9 mouse cellular contexts compared by ENCODE assay signal in genomic region chr5:149566957-149567356, GRCm38 (mm10). TPM values are rescaled to one million over a fixed set of nuclear protein-coding genes. Genes with fewer than 3 reads are reported as not detected.
DNase-seq lines count a peak whose midpoint lies in the region; TF ChIP-seq lines count a peak whose summit lies in the region.
"Had no signal": no experiment of that assay in that cellular context is flagged by ENCODE, and none has a peak within 500 bp of the region (broad histone marks: within the 10 kb centered on the region; RNA-seq: fewer than 3 reads in every experiment).

No protein-coding gene starts in this region.

- intact Hi-C loops in left cerebral cortex, postnatal 14 days (cut with DNase I) = no loop called here

- no peak overlapping the region for H3K4me3 ChIP-seq in cerebellum, adult 2 months (replicated peaks; ENCODE audit: insufficient read depth, low read depth, low read length)
- H3K4me3 ChIP-seq: midbrain, embryonic 10.5 days had no signal

- H3K27ac ChIP-seq in cerebellum, adult 2 months (ENCODE audit: insufficient read depth, low read length) = peak overlapping the region; percentile 49; the same call in 1 of the 2 replicates
- H3K27ac ChIP-seq: midbrain, embryonic 10.5 days had no signal

- 39% methylated on average over 5 of the region's 5 CpGs for WGBS in cerebellum, adult 2 months

- no peak for TF ChIP-seq POLR2A in cerebellum, adult 2 months (IDR thresholded peaks at IDR 0.05; ENCODE audit: borderline replicate concordance, insufficient read depth, low read length)

- no peaks in the 10 kb centered on the region for H3K27me3 ChIP-seq in cerebellum, adult 2 months (ENCODE audit: control insufficient read depth, insufficient read depth, low read length)

- H3K4me1 ChIP-seq in cerebellum, adult 2 months (ENCODE audit: control insufficient read depth, insufficient read depth, low read length) = no peaks in the 10 kb centered on the region

- DNase-seq in kidney, adult 9 months = peak; percentile 22
- no peak for DNase-seq in kidney, adult 8-10 months
- peak; percentile 13 for DNase-seq in adrenal gland, adult 8-10 months
- DNase-seq in cerebellum, adult 2 months = peak; percentile 34 to 77
- DNase-seq in left cerebral cortex, postnatal 14 days (ENCODE audit: low spot score in 2 of 2) = peak; percentile 43 to 82
- DNase-seq in T-cell, adult 2 months (ENCODE audit: low spot score) = no peak
- no peak for DNase-seq in spleen, postnatal 4 days (ENCODE audit: low spot score in 2 of 2)
- no peak for DNase-seq in spleen, postnatal 36 days (ENCODE audit: low spot score in 2 of 2)

- no peak for TF ChIP-seq CTCF in cerebellum, adult 2 months (IDR thresholded peaks at IDR 0.05; ENCODE audit: borderline replicate concordance, insufficient read depth, low read depth, low read length)

RNA-seq across cellular contexts. Expression of gene Wdr95, which starts 38.5 kb away (rescaled TPM):
- total RNA-seq in adrenal gland, adult 8-10 months (2022) = under 1 TPM in 1 of 4 experiments, not detected in 3; 0.11 TPM
- polyA plus RNA-seq in cerebellum, adult 2 months (2012; rRNA removed) = 0.24 and 0.29 TPM in 2 replicates
- total RNA-seq in left cerebral cortex, postnatal 14 days (2021) = 1 to 10 TPM in 1 of 2 experiments, under 1 TPM in 1; 0.74 to 1.4 TPM
- polyA plus RNA-seq: midbrain, embryonic 10.5 days had no signal

Comparison
In these comparisons a context has a peak if more than half of its experiments do, and no peak if none do; other contexts are left out.
1. DNase-seq: peak in kidney, adult 9 months (single experiment), adrenal gland, adult 8-10 months (single experiment), cerebellum, adult 2 months (2 of 2) and left cerebral cortex, postnatal 14 days (2 of 2); none in kidney, adult 8-10 months (0 of 2), T-cell, adult 2 months (single experiment), spleen, postnatal 4 days (0 of 2) and spleen, postnatal 36 days (0 of 2).